Mouse (Mus musculus): ENCODE measurements around the gene Mvb12b. TPM values are rescaled to one million over a fixed set of nuclear protein-coding genes. Genes with fewer than 3 reads are reported as not detected.

Gene Mvb12b
- polyA plus RNA-seq, 1 experiment, result 79.3 TPM

- TF ChIP-seq POLR2A (IDR thresholded peaks at IDR 0.05; ENCODE audit: control insufficient read depth, extremely low read depth, insufficient read depth, low read length, poor library complexity) (no peak), CTCF (IDR thresholded peaks at IDR 0.05; ENCODE audit: borderline replicate concordance, control insufficient read depth, extremely low read depth, insufficient read depth, low read length, poor library complexity) (peak; percentile 81; the same call in 1 of the 2 replicates)
- peak; percentile 79 for DNase-seq
- Histone ChIP-seq H3K27me3 (ENCODE audit: control insufficient read depth, insufficient read depth, low read length) (no peaks in the 10 kb centered on the region), H3K36me3 (ENCODE audit: control insufficient read depth, insufficient read depth, low read length) (peaks cover 21% of the 10 kb centered on the region), H3K4me1 (replicated peaks; ENCODE audit: control insufficient read depth, insufficient read depth, low read length) (no peaks in the 10 kb centered on the region), H3K4me3 (ENCODE audit: control insufficient read depth, insufficient read depth, low read length) (no peak overlapping the region), H3K27ac (ENCODE audit: control insufficient read depth, insufficient read depth, low read length) (no peak overlapping the region)
- WGBS, result 56% methylated on average over 10 of the region's 10 CpGs
Observed at GRCm38 (mm10) chr2:33734781-33735485, 152.8 kb downstream of the Mvb12b start.

GRCm38 (mm10) chr2:33729701-33730100 is 158.0 kb downstream of the Mvb12b start:
- H3K27ac ChIP-seq (ENCODE audit: control insufficient read depth, insufficient read depth, low read length), result no peak overlapping the region
- no peak overlapping the region for H3K4me3 ChIP-seq (ENCODE audit: control insufficient read depth, insufficient read depth, low read length)
- WGBS, result 58% methylated on average over 5 of the region's 5 CpGs
- TF ChIP-seq CTCF (IDR thresholded peaks at IDR 0.05; ENCODE audit: borderline replicate concordance, control insufficient read depth, extremely low read depth, insufficient read depth, low read length, poor library complexity) (no peak), POLR2A (IDR thresholded peaks at IDR 0.05; ENCODE audit: control insufficient read depth, extremely low read depth, insufficient read depth, low read length, poor library complexity) (no peak)
- peaks cover 5% of the 10 kb centered on the region for H3K4me1 ChIP-seq (replicated peaks; ENCODE audit: control insufficient read depth, insufficient read depth, low read length)
- H3K27me3 ChIP-seq (ENCODE audit: control insufficient read depth, insufficient read depth, low read length), result no peaks in the 10 kb centered on the region
- H3K36me3 ChIP-seq (ENCODE audit: control insufficient read depth, insufficient read depth, low read length), result peaks cover 21% of the 10 kb centered on the region
- DNase-seq, result no peak

GRCm38 (mm10) chr2:33727199-33727598 is 160.5 kb downstream of the Mvb12b start:
- Histone ChIP-seq H3K27me3 (ENCODE audit: control insufficient read depth, insufficient read depth, low read length) (no peaks in the 10 kb centered on the region), H3K4me1 (replicated peaks; ENCODE audit: control insufficient read depth, insufficient read depth, low read length) (peaks cover 5% of the 10 kb centered on the region), H3K27ac (ENCODE audit: control insufficient read depth, insufficient read depth, low read length) (no peak overlapping the region), H3K36me3 (ENCODE audit: control insufficient read depth, insufficient read depth, low read length) (peaks cover 12% of the 10 kb centered on the region), H3K4me3 (ENCODE audit: control insufficient read depth, insufficient read depth, low read length) (no peak overlapping the region)
- WGBS, result 17% methylated on average over 6 of the region's 6 CpGs
- no peak for TF ChIP-seq POLR2A (IDR thresholded peaks at IDR 0.05; ENCODE audit: control insufficient read depth, extremely low read depth, insufficient read depth, low read length, poor library complexity)
- no peak for TF ChIP-seq CTCF (IDR thresholded peaks at IDR 0.05; ENCODE audit: borderline replicate concordance, control insufficient read depth, extremely low read depth, insufficient read depth, low read length, poor library complexity)
- DNase-seq, result no peak

GRCm38 (mm10) chr2:33720380-33720898 is 167.3 kb downstream of the Mvb12b start:
- H3K27me3 ChIP-seq (ENCODE audit: control insufficient read depth, insufficient read depth, low read length), result no peaks in the 10 kb centered on the region; the same call in 1 of the 2 replicates
- no peak overlapping the region for H3K27ac ChIP-seq (ENCODE audit: control insufficient read depth, insufficient read depth, low read length)
- TF ChIP-seq POLR2A (IDR thresholded peaks at IDR 0.05; ENCODE audit: control insufficient read depth, extremely low read depth, insufficient read depth, low read length, poor library complexity) (no peak), CTCF (IDR thresholded peaks at IDR 0.05; ENCODE audit: borderline replicate concordance, control insufficient read depth, extremely low read depth, insufficient read depth, low read length, poor library complexity) (no peak)
- no peaks in the 10 kb centered on the region for H3K4me1 ChIP-seq (replicated peaks; ENCODE audit: control insufficient read depth, insufficient read depth, low read length)
- no peak overlapping the region for H3K4me3 ChIP-seq (ENCODE audit: control insufficient read depth, insufficient read depth, low read length)
- H3K36me3 ChIP-seq (ENCODE audit: control insufficient read depth, insufficient read depth, low read length), result no peaks in the 10 kb centered on the region
- WGBS, result 73% methylated on average over 9 of the region's 9 CpGs
- no peak for DNase-seq

DNA sequence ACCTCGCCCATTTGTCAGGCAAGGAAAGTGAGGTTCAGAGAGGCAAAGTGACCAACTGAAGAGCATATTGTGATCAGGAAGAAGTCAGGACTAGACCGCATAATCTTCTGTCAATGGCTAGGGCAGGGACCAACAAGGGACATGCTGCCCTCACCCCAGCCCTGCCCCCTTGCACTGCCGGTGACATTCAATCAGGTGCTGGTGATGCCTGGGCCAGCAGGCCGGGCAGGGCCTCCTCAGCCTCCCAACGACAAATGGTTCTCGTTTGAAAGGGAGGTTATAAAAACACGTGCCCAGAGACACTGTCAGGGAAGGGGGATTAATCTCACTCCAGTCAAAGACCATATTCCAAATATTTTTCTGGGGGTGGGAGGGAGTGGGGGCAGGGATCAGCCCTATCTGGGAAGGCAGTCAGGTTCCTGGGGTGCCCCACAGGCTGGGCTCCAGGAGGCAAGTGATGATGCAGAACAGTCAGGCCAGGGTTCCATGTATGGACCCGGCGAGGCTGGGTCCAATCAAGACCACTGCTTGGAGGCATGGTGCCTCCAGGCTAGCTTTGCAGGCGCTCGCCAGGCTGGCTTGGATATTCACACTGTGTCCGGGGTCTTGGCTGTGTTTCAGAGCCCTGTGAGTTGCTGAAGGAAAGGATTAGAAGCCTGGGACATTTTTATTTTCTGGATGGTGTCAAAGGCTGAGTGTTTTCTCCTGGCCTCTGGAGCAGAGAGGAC is 168.2 kb downstream of the Mvb12b start:
- Histone ChIP-seq H3K27me3 (ENCODE audit: control insufficient read depth, insufficient read depth, low read length) (no peaks in the 10 kb centered on the region; the same call in 1 of the 2 replicates), H3K36me3 (ENCODE audit: control insufficient read depth, insufficient read depth, low read length) (no peaks in the 10 kb centered on the region), H3K27ac (ENCODE audit: control insufficient read depth, insufficient read depth, low read length) (no peak overlapping the region), H3K4me3 (ENCODE audit: control insufficient read depth, insufficient read depth, low read length) (no peak overlapping the region), H3K4me1 (replicated peaks; ENCODE audit: control insufficient read depth, insufficient read depth, low read length) (no peaks in the 10 kb centered on the region)
- DNase-seq, result no peak
- 91% methylated on average over 12 of the region's 12 CpGs for WGBS
- no peak for TF ChIP-seq CTCF (IDR thresholded peaks at IDR 0.05; ENCODE audit: borderline replicate concordance, control insufficient read depth, extremely low read depth, insufficient read depth, low read length, poor library complexity)
- no peak for TF ChIP-seq POLR2A (IDR thresholded peaks at IDR 0.05; ENCODE audit: control insufficient read depth, extremely low read depth, insufficient read depth, low read length, poor library complexity)

DNA sequence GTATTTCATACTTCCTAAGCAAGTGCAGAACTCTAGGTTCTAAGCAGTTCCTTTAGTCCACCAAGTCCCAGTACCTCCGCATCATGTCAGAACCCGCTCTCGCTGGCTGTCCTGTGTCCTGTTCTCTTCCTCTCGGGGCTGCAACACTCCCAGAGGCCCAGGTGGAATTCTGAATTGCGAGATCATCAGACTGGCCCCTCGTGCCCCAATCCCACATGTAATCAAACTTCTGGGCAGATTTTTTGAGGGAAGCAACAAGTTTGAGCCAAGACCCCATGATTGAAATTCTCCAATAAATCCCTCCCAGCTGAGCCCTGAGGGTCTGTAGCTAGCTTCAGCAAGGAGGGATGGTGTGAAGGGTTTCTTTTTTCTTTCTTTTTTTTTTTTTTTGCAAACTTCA is 169.2 kb downstream of the Mvb12b start:
- WGBS, result 88% methylated on average over 6 of the region's 6 CpGs
- DNase-seq, result no peak
- H3K27ac ChIP-seq (ENCODE audit: control insufficient read depth, insufficient read depth, low read length), result no peak overlapping the region

More for the DNA sequence above, 169.2 kb downstream of the Mvb12b start:
- H3K36me3 ChIP-seq (ENCODE audit: control insufficient read depth, insufficient read depth, low read length), result no peaks in the 10 kb centered on the region
- H3K4me1 ChIP-seq (replicated peaks; ENCODE audit: control insufficient read depth, insufficient read depth, low read length), result no peaks in the 10 kb centered on the region
- TF ChIP-seq CTCF (IDR thresholded peaks at IDR 0.05; ENCODE audit: borderline replicate concordance, control insufficient read depth, extremely low read depth, insufficient read depth, low read length, poor library complexity) (no peak), POLR2A (IDR thresholded peaks at IDR 0.05; ENCODE audit: control insufficient read depth, extremely low read depth, insufficient read depth, low read length, poor library complexity) (no peak)
- no peaks in the 10 kb centered on the region; the same call in 1 of the 2 replicates for H3K27me3 ChIP-seq (ENCODE audit: control insufficient read depth, insufficient read depth, low read length)
- no peak overlapping the region for H3K4me3 ChIP-seq (ENCODE audit: control insufficient read depth, insufficient read depth, low read length)
